Mouse (Mus musculus): ENCODE measurements around the gene H2-DMa. TPM values are rescaled to one million over a fixed set of nuclear protein-coding genes. Genes with fewer than 3 reads are reported as not detected.

Gene H2-DMa
- polyA plus RNA-seq (2015; fragmentation: Nextera tagmentation; extraction: Ambion mirVana): 16.0 and 17.7 TPM in 2 replicates

DNA sequence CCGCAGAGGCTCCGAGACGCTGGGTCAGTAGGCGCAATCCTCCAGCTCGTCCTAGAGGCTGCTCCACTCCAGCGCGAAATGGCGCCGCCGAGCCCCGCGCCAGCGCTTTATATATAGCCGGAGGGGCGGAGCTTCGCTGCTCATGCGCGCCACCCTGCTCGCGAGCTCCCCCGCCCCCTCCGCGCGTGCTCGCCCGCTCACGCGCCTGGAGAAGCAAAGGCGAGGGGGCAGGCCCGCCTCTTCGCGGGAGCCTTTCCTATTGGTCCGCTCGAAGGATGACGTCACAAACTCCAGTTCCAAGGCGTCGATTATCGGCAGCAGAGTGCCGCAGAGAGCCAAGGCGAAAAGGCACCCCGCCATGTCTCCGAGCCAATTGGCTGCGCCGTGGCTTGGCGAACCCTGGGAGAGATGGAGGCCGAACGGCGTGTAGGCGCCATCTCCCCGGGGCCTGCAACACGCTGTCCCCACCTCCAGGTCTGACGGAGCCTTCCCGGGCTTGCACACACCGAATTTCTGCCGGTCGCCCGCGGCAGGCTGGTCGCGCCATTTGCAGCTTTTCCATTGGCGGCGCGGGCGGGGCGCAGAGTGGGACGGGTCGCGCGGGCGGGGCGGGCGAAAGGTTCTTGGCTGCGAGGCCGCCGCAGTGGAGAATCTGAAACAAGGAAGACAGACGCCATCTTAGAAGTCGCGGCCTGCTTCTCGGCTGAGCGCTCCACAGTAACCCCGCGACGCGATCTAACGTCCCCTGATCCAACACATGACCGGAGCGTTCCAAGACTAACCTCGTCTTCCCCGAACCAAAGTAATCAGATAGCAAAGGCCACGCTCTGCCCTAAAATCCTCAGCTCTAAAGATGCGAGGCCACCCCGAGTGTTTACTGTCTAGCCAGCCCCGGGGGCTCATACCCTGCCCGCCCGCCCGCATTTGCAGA is at the start of gene H2-DMa:
TSS of gene H2-DMa (plus strand) at position 293 of the 931 bp plus-strand sequence.
- peaks cover 48% of the 10 kb centered on the region for H3K4me1 ChIP-seq (replicated peaks)
- peak within 1 kb of the TSS; percentile 99 for H3K9ac ChIP-seq
- under 1% methylated on average over 94 of the region's 96 CpGs for WGBS
- peak; percentile 69 for ATAC-seq (ENCODE audit: low read depth)
- H3K4me3 ChIP-seq: peak within 1 kb of the TSS; percentile 82
- H3K9me3 ChIP-seq: no peaks in the 10 kb centered on the region
- H3K36me3 ChIP-seq: peaks cover 41% of the 10 kb centered on the region
- H3K4me2 ChIP-seq: peak within 1 kb of the TSS; percentile 100
- H3K27ac ChIP-seq (replicated peaks): peak within 1 kb of the TSS; percentile 100
- no peaks in the 10 kb centered on the region for H3K27me3 ChIP-seq

DNA sequence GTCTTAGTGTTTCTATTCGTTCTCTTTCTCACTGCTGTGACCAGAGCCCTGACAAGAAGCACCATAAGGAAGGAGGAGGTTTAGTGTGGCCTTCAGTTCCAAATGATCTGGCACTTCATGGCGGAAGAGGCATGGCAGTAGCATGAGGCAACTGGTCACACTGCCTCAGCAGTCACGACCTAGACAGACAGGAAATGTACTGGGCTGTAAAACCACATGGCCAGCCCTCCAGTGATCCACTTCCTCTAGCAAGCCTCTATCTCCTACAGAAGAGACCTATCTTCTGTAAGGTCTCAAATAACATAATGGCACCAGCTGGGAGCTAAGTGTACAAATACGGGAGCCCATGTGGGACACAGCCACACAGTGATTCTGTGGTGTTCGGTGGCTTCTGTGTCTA is 47.2 kb upstream of the H2-DMa start:
- Histone ChIP-seq H3K9me3 (no peaks in the 10 kb centered on the region), H3K27ac (replicated peaks) (no peak overlapping the region), H3K4me3 (no peak overlapping the region), H3K4me1 (replicated peaks) (no peaks in the 10 kb centered on the region), H3K27me3 (peaks cover 14% of the 10 kb centered on the region), H3K9ac (no peak overlapping the region), H3K4me2 (no peak overlapping the region), H3K36me3 (no peaks in the 10 kb centered on the region)
- ATAC-seq (ENCODE audit: low read depth): no peak
- 71% methylated on average over 5 of the region's 5 CpGs for WGBS

DNA sequence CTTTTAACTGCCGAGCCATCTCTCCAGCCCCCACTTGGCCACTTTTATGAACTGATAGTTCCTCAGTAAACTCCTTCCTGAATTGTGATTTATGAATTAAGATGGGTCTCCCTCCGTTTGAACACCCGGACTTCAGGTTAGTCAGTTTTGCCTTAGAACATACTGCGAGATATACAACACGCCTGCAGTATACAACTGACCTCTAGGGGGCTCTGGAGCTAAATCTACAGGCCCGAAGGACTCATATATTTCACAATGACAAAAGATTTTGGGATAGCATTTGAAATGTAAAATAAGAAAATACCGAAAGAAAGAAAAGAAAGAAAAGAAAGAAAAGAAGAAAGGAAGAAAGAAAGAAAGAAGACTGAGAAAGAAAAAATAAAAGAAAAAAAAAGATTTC is 44.1 kb upstream of the H2-DMa start:
- H3K4me3 ChIP-seq: no peak overlapping the region
- H3K4me2 ChIP-seq: no peak overlapping the region
- no peaks in the 10 kb centered on the region for H3K4me1 ChIP-seq (replicated peaks)
- no peaks in the 10 kb centered on the region for H3K36me3 ChIP-seq
- no peaks in the 10 kb centered on the region for H3K9me3 ChIP-seq
- no peak overlapping the region for H3K27ac ChIP-seq (replicated peaks)
- H3K9ac ChIP-seq: no peak overlapping the region
- ATAC-seq (ENCODE audit: low read depth): no peak
- 47% methylated on average over 7 of the region's 7 CpGs for WGBS
- peaks cover 17% of the 10 kb centered on the region for H3K27me3 ChIP-seq

DNA sequence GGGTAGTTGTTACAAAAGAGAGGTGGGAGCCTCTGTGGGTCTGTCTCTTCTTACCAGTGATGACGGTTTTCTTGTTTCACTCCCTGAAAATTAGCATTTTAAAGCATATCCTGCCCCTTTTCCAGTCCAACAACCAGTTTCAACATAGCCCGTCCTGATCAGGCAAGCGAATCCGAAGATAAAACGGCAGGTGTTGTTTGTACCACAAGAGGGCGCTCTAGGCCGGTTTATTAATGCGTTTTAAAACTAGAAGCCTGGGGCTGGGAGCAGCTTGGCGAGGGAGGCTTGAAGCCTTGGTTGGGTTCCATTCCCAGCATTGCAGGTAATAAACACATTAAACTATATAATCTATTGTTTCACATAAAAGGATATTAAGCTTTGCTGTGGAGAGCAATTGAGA is 41.8 kb upstream of the H2-DMa start:
- Histone ChIP-seq H3K27ac (replicated peaks) (no peak overlapping the region), H3K4me1 (replicated peaks) (no peaks in the 10 kb centered on the region), H3K9me3 (no peaks in the 10 kb centered on the region), H3K4me2 (no peak overlapping the region), H3K9ac (no peak overlapping the region), H3K36me3 (no peaks in the 10 kb centered on the region), H3K4me3 (no peak overlapping the region), H3K27me3 (peaks cover 17% of the 10 kb centered on the region)
- no peak for ATAC-seq (ENCODE audit: low read depth)
- 2% methylated on average over 9 of the region's 9 CpGs for WGBS

DNA sequence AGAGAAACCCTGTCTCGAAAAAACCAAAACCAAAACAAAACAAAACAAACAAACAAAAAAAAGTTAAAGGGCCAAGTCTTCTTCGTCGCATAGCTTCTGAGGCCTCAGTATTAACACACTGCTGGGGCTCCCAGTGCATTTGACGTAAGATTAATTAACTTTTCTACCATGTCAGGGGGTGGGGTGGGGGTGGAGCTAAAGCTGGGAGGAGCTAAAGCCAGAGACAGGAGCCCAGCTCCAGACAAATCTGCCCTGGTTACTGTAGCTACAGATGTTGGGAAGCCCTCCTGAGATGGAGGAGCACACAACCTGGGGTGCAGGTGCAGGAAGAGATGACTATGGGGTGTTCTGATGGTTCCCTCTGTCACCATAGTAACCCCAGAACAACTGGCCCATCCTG is 41.2 kb upstream of the H2-DMa start:
- 64% methylated on average over 4 of the region's 4 CpGs for WGBS
- no peak for ATAC-seq (ENCODE audit: low read depth)
- peaks cover 4% of the 10 kb centered on the region; the same call in 1 of the 2 replicates for H3K4me1 ChIP-seq (replicated peaks)

DNA sequence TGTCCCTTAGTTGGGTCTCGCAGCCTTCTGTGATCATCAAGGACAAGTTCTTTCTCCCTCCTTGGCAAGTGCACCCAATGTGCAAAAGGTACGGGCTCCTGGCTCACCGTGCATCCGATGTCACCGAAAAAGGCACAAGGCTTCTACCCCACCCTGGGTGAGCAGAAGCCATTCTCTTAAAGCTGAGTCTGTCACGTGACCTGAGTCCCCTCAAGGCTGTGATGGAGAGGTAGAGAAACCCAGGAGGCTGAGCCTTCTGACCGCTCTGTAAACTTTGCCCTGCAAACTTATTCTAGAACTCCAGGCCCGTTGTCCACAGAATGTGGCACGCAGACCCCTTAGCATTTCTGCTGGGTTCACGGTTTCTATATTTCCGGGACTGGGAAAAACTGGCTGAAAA is 40.3 kb upstream of the H2-DMa start:
- 92% methylated on average over 11 of the region's 11 CpGs for WGBS
- Histone ChIP-seq H3K4me2 (no peak overlapping the region), H3K9ac (no peak overlapping the region), H3K9me3 (no peaks in the 10 kb centered on the region), H3K27ac (replicated peaks) (no peak overlapping the region), H3K36me3 (no peaks in the 10 kb centered on the region), H3K4me3 (no peak overlapping the region), H3K4me1 (replicated peaks) (peaks cover 5% of the 10 kb centered on the region; the same call in 1 of the 2 replicates), H3K27me3 (peaks cover 17% of the 10 kb centered on the region)
- ATAC-seq (ENCODE audit: low read depth): no peak

More for the DNA sequence above, 41.2 kb upstream of the H2-DMa start:
- H3K9ac ChIP-seq: no peak overlapping the region
- H3K4me3 ChIP-seq: no peak overlapping the region
- H3K4me2 ChIP-seq: no peak overlapping the region
- no peaks in the 10 kb centered on the region for H3K9me3 ChIP-seq
- no peak overlapping the region for H3K27ac ChIP-seq (replicated peaks)
- peaks cover 17% of the 10 kb centered on the region for H3K27me3 ChIP-seq
- H3K36me3 ChIP-seq: no peaks in the 10 kb centered on the region

DNA sequence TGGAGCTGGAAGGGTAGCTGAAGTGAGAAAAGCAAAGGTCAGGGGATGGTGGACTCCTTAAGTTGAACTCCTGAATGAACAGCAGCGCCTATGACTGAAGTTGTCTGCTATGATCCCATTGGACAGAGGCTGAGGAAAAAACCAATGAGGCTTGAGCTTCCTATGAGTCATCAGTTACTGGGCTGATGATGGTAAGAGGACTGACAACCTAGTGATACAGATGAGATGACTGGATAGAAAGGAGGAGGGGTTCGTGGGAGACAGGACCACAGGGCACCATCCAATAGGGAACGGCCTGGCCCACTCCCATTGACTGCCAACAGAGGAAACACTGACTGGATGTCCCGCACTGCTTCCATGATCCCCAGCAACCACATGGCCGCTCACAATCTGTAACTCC is 39.7 kb upstream of the H2-DMa start:
- 30% methylated on average over 5 of the region's 5 CpGs for WGBS
- no peak overlapping the region for H3K4me3 ChIP-seq
- H3K27me3 ChIP-seq: peaks cover 17% of the 10 kb centered on the region
- no peaks in the 10 kb centered on the region for H3K36me3 ChIP-seq
- no peak overlapping the region for H3K9ac ChIP-seq
- H3K9me3 ChIP-seq: no peaks in the 10 kb centered on the region
- peak; percentile 86 for ATAC-seq (ENCODE audit: low read depth)
- peaks cover 5% of the 10 kb centered on the region; the same call in 1 of the 2 replicates for H3K4me1 ChIP-seq (replicated peaks)
- no peak overlapping the region for H3K4me2 ChIP-seq
- H3K27ac ChIP-seq (replicated peaks): no peak overlapping the region

DNA sequence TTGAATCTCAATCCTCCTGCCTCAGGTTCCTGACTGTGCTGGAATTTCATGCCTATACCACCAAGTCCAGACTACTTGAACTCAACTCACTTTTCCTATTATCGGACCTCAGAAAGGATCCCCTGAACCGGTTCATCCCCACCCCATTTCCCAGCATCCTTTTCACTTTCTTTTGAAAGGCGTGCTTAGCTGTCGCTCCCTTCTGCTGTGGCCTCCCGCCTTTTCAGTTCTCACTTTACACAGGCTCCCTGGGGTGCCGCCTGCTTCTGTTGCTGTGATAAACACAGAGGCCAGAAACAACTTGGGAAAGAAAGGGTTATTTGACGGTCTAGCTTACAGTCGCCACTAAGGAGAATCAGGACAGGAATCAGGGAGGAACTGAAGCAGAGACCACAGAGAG is 36.2 kb upstream of the H2-DMa start:
- H3K9ac ChIP-seq: no peak overlapping the region
- no peaks in the 10 kb centered on the region for H3K27me3 ChIP-seq
- 0 out of 2 replicates have a peak overlapping the region, but pooled peaks have one; percentile 9 for H3K4me2 ChIP-seq
- H3K36me3 ChIP-seq: no peaks in the 10 kb centered on the region
- no peaks in the 10 kb centered on the region for H3K9me3 ChIP-seq
- peaks cover 5% of the 10 kb centered on the region; the same call in 1 of the 2 replicates for H3K4me1 ChIP-seq (replicated peaks)
- 2% methylated on average over 8 of the region's 8 CpGs for WGBS
- ATAC-seq (ENCODE audit: low read depth): no peak
- H3K4me3 ChIP-seq: no peak overlapping the region
- H3K27ac ChIP-seq (replicated peaks): no peak overlapping the region

DNA sequence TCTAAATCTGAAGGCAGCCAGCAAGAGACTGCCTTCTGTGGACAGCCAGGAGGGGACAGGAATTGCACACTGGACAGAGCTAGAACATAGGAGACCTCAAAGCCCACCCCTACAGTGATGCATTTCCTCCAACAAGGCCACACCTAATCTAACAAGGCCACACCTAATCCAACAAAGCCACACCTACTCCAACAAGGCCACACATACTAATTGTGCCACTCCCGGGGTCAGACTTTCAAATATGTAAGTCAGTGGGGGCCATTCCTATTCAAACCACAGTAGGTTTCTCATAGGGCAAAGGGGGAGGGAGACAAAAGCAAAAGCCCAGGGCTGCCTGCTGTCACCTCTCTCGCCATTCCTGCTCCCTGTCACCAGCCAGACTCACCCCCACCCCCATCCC is 32.0 kb upstream of the H2-DMa start:
- no peaks in the 10 kb centered on the region for H3K27me3 ChIP-seq
- H3K4me1 ChIP-seq (replicated peaks): peaks cover 5% of the 10 kb centered on the region; the same call in 1 of the 2 replicates
- no peak overlapping the region for H3K27ac ChIP-seq (replicated peaks)
- no peaks in the 10 kb centered on the region for H3K36me3 ChIP-seq
- no peak overlapping the region for H3K9ac ChIP-seq
- no peak overlapping the region for H3K4me2 ChIP-seq
- ATAC-seq (ENCODE audit: low read depth): no peak
- H3K9me3 ChIP-seq: no peaks in the 10 kb centered on the region
- no peak overlapping the region for H3K4me3 ChIP-seq
- WGBS: 49% methylated on average over 2 of the region's 2 CpGs

DNA sequence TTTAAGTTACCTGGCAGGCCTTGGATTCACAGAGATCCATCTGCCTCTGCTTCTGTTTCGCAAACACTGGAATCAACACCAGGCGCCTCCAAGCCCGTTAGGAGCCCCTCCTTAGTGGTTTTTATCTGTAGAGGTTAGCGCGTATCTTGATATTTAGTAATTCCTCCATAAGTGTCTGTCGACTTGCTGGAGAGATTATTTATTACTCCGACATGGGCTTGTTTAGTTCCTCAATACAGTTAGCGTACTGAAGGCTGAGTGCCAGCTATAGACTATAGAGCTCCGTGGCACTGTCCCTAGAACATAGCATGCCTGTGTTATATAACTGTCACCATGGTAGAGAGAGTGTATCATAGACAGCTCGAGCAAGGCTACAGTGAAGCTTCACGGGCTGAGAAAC is 31.2 kb upstream of the H2-DMa start:
- no peak overlapping the region for H3K4me3 ChIP-seq
- H3K27ac ChIP-seq (replicated peaks): no peak overlapping the region
- no peak for ATAC-seq (ENCODE audit: low read depth)
- H3K4me1 ChIP-seq (replicated peaks): peaks cover 1% of the 10 kb centered on the region; the same call in 1 of the 2 replicates
- H3K36me3 ChIP-seq: no peaks in the 10 kb centered on the region
- 83% methylated on average over 11 of the region's 11 CpGs for WGBS
- no peak overlapping the region for H3K4me2 ChIP-seq
- H3K9me3 ChIP-seq: no peaks in the 10 kb centered on the region
- H3K9ac ChIP-seq: no peak overlapping the region
- H3K27me3 ChIP-seq: no peaks in the 10 kb centered on the region

DNA sequence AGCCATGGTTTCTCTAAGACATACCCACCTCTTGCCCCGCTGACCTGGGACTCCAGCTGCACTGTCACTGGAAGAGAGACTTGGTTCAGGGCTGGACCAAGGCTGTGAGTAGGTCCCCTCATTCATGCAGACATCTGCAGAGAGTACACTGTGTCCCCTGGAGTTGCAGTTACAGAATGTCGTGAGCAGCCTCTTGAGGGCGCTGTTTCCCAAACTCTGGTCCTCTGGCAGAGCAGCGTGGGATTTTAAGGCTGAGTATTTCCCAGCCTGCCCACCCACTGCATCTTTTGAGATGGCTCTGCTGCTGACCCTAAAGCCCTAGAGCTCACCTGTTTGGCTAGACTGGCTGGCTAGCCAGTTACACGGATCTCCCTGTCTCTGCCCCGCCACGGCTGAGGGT is 28.4 kb upstream of the H2-DMa start:
- Histone ChIP-seq H3K4me2 (no peak overlapping the region), H3K4me1 (replicated peaks) (no peaks in the 10 kb centered on the region), H3K27me3 (no peaks in the 10 kb centered on the region), H3K9me3 (no peaks in the 10 kb centered on the region), H3K4me3 (no peak overlapping the region), H3K9ac (no peak overlapping the region), H3K27ac (replicated peaks) (no peak overlapping the region), H3K36me3 (no peaks in the 10 kb centered on the region)
- ATAC-seq (ENCODE audit: low read depth): no peak
- 54% methylated on average over 7 of the region's 7 CpGs for WGBS

DNA sequence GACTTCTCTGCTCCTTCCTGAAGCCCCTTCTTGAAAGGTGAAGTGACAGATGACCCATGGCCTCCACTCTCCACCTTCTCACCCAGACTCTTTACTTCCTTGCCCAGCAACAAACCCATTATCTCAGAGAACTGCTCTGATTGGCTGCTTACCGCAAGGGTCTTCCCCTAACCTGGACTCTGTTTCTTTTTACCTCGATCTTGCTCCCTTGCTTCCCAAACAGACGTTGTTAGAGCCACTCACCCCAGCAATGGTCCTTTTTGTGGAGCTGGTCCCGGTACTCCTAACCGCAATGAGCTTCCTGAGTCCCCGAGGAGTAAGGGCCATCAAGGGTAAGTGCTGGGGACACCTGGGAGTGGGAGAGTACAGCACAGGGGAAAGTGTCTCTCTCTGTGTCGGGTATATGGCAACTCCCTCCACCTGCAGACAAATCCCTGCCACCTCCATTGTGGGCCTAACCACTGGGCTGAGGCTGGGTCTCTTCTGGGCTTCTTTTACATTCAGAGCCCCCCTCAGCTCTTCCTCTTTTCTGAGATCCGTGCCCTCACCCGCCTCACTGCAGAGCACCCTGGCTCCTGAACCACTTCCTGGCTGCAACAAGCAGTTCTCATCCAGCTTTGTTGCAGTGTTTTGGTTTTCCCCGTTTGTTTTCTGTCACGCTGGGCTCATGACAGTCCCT is 27.0 kb upstream of the H2-DMa start, which contains the start of gene H2-Oa:
TSS of gene H2-Oa (plus strand) at position 144 of the 679 bp plus-strand sequence.
- no peaks in the 10 kb centered on the region for H3K4me1 ChIP-seq (replicated peaks)
- no peak within 1 kb of the TSS for H3K27ac ChIP-seq (replicated peaks)
- no peak within 1 kb of the TSS for H3K4me3 ChIP-seq
- WGBS: 42% methylated on average over 11 of the region's 11 CpGs
- no peak within 1 kb of the TSS for H3K4me2 ChIP-seq
- H3K27me3 ChIP-seq: no peaks in the 10 kb centered on the region
- ATAC-seq (ENCODE audit: low read depth): no peak
- no peak within 1 kb of the TSS for H3K9ac ChIP-seq
- H3K9me3 ChIP-seq: no peaks in the 10 kb centered on the region
- H3K36me3 ChIP-seq: no peaks in the 10 kb centered on the region
